Mouse (Mus musculus) embryonic fibroblast, embryonic 13.5 days (primary cell): ENCODE data around the gene Lrch1. TPM values are rescaled to one million over a fixed set of nuclear protein-coding genes. Genes with fewer than 3 reads are reported as not detected.

Experiments
- H3K27ac ChIP-seq: 2 replicates; pipeline ENCODE4 v1.5.1; 2012; ENCODE audit warnings: low read length, control low read depth, inconsistent platforms; ENCODE audit not compliant: insufficient read depth
- H3K4me1 ChIP-seq: 2 replicates; pipeline ENCODE4 v1.6.1; 2011; ENCODE audit warnings: low read length; ENCODE audit not compliant: control insufficient read depth, insufficient read depth
- H3K4me3 ChIP-seq: 2 replicates; pipeline ENCODE4 v1.5.1; 2011; ENCODE audit warnings: mild to moderate bottlenecking, control low read depth, low read length; ENCODE audit not compliant: insufficient read depth
- CTCF ChIP-seq: IDR thresholded peaks from 2 replicates; pipeline ENCODE4 v1.5.1; 2011; ENCODE audit warnings: mild to moderate bottlenecking, control low read depth, low read length, moderate library complexity, borderline replicate concordance; ENCODE audit not compliant: insufficient read depth
- POLR2A ChIP-seq: IDR thresholded peaks from 2 replicates; pipeline ENCODE4 v1.6.1; 2011; ENCODE audit warnings: low read depth, mild to moderate bottlenecking, control low read depth, low read length, moderate library complexity
- polyA plus RNA-seq: library from polyadenylated mRNA; stranded (reverse); fragments of >200 nt; gene quantifications from 2 replicates; pipeline ENCODE4 v1.2.4, GENCODE M21; 2011; ENCODE audit warnings: low read depth; ENCODE audit not compliant: missing spikeins, insufficient read length

The Lrch1 gene
- polyA plus RNA-seq, 1 experiment: 13.3 TPM

DNA sequence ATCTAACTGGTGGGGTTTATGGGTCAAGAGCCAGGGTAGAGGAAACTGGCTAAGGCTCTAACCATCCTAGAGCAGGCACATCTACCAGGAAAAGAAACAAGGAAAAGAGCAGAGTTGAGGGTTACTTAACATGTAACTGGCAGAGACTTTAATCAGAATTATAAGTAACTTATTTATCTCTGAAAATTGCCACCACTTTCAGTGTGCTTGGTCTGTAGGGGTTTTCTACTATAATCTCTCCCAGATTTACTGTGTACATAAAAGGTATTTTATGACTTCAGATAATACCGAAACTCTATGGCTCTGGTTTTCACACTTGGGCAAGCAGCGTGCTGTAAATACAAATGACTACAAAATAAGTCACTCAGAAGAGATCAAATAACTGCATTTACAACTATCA, 32.0 kb downstream of the Lrch1 start:
- no peak overlapping the region for H3K27ac ChIP-seq
- peaks cover 5% of the 10 kb centered on the region for H3K4me1 ChIP-seq
- H3K4me3 ChIP-seq: no peak overlapping the region
- no peak for TF ChIP-seq POLR2A
- no peak for TF ChIP-seq CTCF

- TF ChIP-seq POLR2A (no peak), CTCF (no peak)
- H3K4me3 ChIP-seq: no peak overlapping the region
- peaks cover 7% of the 10 kb centered on the region for H3K4me1 ChIP-seq
- no peak overlapping the region for H3K27ac ChIP-seq
These were observed 32.7 kb downstream of the Lrch1 start for GRCm38 (mm10) chr14:74915025-74915424.

DNA sequence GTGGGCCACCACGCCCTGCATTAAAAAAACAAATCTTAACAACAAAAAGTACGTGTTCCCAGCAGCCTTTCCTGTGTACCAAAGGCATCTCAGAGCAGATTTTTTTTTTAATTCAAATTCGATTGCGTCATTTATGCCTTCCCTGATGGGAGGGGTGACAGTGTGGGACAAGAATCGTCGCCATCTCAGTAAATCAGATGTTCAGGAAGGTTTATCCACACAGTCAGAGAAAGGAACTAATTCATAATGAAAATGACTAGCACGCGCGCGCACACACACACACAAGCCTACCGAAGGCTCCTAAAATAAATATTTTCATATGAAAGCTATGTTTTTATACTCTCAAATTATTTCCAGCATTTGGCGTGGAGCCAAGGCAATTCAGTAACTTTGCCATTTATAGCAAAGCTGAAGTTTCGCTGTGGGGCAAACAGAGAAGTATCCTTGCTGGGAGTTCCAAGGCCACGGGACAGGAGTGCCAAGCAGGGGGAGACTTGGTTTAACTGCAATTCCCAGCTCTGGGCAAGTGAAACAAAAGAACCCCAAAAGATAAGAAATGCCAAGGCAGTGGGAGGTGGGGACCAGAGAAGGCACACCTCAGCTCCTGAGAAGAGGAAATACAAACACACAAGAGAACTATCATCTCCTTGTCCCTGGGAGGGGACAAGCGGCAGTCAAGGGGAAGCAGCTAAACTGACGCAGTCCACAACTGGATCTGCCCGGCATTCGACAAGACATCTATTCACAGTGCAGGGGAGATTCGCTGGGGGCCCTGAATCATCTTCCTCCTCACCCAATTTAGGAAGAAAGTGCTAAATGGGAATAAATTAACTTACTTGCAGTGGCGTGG, 34.1 kb downstream of the Lrch1 start:
- Histone ChIP-seq H3K27ac (peak overlapping the region; percentile 74), H3K4me3 (no peak overlapping the region), H3K4me1 (peaks cover 10% of the 10 kb centered on the region)
- TF ChIP-seq CTCF (no peak), POLR2A (no peak)

DNA sequence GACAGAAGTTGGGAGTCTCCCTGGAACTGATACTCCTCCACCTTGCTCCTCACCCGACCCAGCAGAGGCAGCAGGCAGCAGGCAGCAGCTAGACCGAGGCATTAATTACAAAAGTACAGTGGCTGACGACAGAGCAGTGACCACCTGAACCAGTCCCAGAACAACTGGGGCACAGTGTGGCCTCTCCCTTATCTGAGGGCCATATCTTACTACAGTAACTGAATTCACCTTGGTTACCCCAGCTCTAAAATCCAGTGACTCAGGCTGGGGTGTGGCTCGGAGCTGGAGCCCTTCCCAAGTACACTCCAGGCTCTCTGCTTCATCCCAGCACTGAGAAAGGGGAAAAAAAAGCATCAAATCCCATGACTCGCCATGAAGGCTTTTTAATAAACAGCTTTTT, 37.3 kb downstream of the Lrch1 start:
- Histone ChIP-seq H3K4me1 (peaks cover 10% of the 10 kb centered on the region), H3K4me3 (no peak overlapping the region), H3K27ac (peak overlapping the region; percentile 37)
- TF ChIP-seq CTCF (no peak), POLR2A (no peak)

- Histone ChIP-seq H3K27ac (no peak overlapping the region), H3K4me3 (no peak overlapping the region), H3K4me1 (peaks cover 10% of the 10 kb centered on the region)
- TF ChIP-seq POLR2A: no peak
- TF ChIP-seq CTCF: no peak
These were observed 38.7 kb downstream of the Lrch1 start for GRCm38 (mm10) chr14:74909021-74909420.

DNA sequence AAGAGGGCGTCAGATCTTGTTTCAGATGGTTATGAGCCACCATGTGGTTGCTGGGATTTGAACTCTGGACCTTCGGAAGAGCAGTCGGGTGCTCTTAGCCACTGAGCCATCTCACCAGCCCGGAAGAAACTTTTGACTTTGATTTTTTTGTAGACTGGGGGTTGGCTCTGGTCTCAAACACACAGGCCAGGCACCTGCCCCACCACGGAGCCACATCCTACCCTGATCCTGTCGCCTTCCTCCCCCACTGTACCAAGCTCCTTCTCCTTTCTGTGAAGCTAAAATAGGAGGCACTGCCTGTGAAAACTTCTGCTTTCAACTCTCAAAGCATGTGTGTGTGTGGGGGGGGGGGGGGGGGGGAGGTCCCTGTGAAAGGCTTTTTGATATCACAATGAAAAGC, 39.4 kb downstream of the Lrch1 start:
- TF ChIP-seq POLR2A (no peak), CTCF (no peak)
- Histone ChIP-seq H3K4me1 (peaks cover 7% of the 10 kb centered on the region), H3K4me3 (no peak overlapping the region), H3K27ac (no peak overlapping the region)

- Histone ChIP-seq H3K4me1 (peaks cover 7% of the 10 kb centered on the region), H3K4me3 (no peak overlapping the region), H3K27ac (no peak overlapping the region)
- TF ChIP-seq CTCF (no peak), POLR2A (no peak)
These were observed 40.0 kb downstream of the Lrch1 start for GRCm38 (mm10) chr14:74907706-74908105.

DNA sequence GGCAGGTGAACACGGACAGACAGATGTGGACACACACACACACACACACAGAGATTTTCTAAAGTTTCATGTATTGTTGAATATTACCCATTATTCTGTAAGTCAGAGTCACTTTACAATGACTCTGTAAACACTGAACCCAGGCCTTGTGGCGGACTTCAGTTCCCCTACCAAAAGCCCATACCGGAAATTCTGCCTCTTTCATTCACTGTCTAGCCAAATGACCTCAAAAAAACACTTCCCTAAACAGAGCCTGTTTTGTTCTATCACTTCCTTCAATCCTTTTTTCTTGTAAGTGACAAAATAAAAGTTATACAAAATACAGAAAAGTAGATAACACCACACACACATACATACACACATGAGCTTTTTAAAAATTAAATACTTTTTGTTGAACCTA, 41.7 kb downstream of the Lrch1 start:
- Histone ChIP-seq H3K4me1 (peaks cover 7% of the 10 kb centered on the region), H3K27ac (no peak overlapping the region), H3K4me3 (no peak overlapping the region)
- no peak for TF ChIP-seq POLR2A
- TF ChIP-seq CTCF: no peak

GRCm38 (mm10) chr14:74904442-74904841, 43.2 kb downstream of the Lrch1 start:
- Histone ChIP-seq H3K27ac (no peak overlapping the region), H3K4me3 (no peak overlapping the region), H3K4me1 (peaks cover 5% of the 10 kb centered on the region)
- TF ChIP-seq CTCF: no peak
- no peak for TF ChIP-seq POLR2A

DNA sequence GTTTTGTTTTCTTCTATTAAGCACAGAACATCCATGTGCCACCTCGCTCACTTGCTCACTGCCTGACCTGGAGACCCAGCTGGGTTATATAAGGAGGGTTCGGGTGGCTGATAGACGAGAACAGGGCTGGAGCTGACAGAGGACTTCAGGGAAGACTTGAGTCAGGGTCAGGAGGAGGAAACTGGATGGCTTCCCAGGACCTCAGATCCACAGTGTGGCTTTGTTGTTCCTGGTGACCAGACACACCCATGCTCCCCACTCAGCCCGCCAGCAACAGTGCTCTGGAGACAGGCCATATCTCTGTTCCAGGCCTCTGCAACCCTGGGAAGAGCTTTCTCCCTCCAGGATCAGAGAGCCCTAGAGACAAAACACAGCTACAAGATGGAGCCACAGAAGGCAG, 44.6 kb downstream of the Lrch1 start:
- H3K4me1 ChIP-seq: no peaks in the 10 kb centered on the region
- no peak overlapping the region for H3K4me3 ChIP-seq
- H3K27ac ChIP-seq: no peak overlapping the region
- no peak for TF ChIP-seq POLR2A
- TF ChIP-seq CTCF: no peak
